In the genomic region with DNA sequence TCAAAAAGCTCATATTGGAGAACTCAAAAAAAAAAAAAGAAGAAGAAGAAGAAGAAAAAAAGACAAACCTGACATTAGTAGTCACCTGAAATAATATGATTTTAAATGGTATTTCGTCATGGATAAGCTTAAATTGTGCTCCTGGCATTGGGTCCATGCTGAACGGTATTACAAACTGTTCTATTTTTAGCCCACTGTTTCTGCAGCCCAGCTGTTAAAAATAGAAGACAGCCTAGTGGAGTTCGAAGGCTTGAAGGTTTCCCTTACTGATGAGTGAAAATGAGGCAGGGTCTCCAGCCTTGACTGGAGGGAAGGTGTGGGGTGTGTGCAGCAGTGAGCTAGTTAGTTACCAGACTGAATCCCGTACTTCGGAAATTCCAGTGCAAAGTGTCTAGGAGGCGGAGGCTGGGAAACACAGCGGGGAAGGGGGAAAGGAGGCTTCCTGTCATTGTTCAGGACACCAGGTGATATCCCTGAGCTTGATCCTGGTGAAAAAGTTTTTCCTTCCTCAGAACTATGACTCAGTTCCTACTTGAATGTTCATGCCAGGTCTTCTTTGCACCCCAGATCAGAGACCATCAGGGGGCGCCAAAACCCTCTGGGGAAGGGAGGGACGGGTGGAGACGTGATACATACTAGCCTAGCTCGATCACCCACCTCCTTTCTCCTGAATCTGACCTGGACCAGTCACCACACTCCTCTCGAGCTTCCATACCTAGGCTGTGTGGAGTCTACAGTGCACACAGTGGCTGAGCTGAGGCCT, we compare ENCODE assay signal across 7 mouse cellular contexts.
DNase-seq lines count a peak whose midpoint lies in the region; ATAC-seq and TF ChIP-seq lines count a peak whose summit lies in the region.

No protein-coding gene starts in this region.

- H3K27me3 ChIP-seq in E14TG2a.4 (ENCODE audit: insufficient read depth, low read length) = peaks cover 11% of the 10 kb centered on the region; the same call in 1 of the 2 replicates
- no peaks in the 10 kb centered on the region for H3K27me3 ChIP-seq in embryonic facial prominence, embryonic 14.5 days (replicated peaks; ENCODE audit: control insufficient read depth, insufficient read depth, low read length)
- no peaks in the 10 kb centered on the region for H3K27me3 ChIP-seq in midbrain, embryonic 15.5 days (replicated peaks)
- H3K27me3 ChIP-seq in stomach, embryonic 14.5 days (ENCODE audit: control insufficient read depth, insufficient read depth, low read length) = no peaks in the 10 kb centered on the region

- H3K36me3 ChIP-seq in E14TG2a.4 (ENCODE audit: insufficient read depth, low read length) = no peaks in the 10 kb centered on the region
- H3K36me3 ChIP-seq in embryonic facial prominence, embryonic 14.5 days (ENCODE audit: control insufficient read depth, insufficient read depth, low read length) = no peaks in the 10 kb centered on the region
- no peaks in the 10 kb centered on the region for H3K36me3 ChIP-seq in midbrain, embryonic 15.5 days (replicated peaks)
- H3K36me3 ChIP-seq in stomach, embryonic 14.5 days (ENCODE audit: control insufficient read depth, insufficient read depth, low read length) = no peaks in the 10 kb centered on the region

- ATAC-seq in embryonic facial prominence, embryonic 14.5 days (ENCODE audit: low read depth) = peak; percentile 50; the same call in 1 of the 2 replicates
- 0 out of 2 replicates have a peak, but pooled peaks have one; percentile 37 for ATAC-seq in midbrain, embryonic 15.5 days (replicated peaks)
- ATAC-seq in stomach, embryonic 14.5 days (ENCODE audit: insufficient number of reproducible peaks, insufficient read depth, low FRiP score, low read depth) = peak; percentile 34; the same call in 1 of the 2 replicates

- no peak overlapping the region for H3K4me3 ChIP-seq in E14TG2a.4 (replicated peaks; ENCODE audit: low read length)
- no peak overlapping the region for H3K4me3 ChIP-seq in embryonic facial prominence, embryonic 14.5 days (ENCODE audit: low read depth, low read length)
- no peak overlapping the region for H3K4me3 ChIP-seq in left cerebral cortex, adult 2 months
- no peak overlapping the region for H3K4me3 ChIP-seq in midbrain, embryonic 15.5 days
- H3K4me3 ChIP-seq in stomach, embryonic 14.5 days (ENCODE audit: low read depth, low read length) = no peak overlapping the region

- H3K4me1 ChIP-seq in E14TG2a.4 (replicated peaks; ENCODE audit: low read depth, low read length) = peaks cover 28% of the 10 kb centered on the region
- 0 out of 2 replicates have a peak, but pooled peaks cover 3% of the 10 kb centered on the region for H3K4me1 ChIP-seq in embryonic facial prominence, embryonic 14.5 days (ENCODE audit: control insufficient read depth, insufficient read depth, low read length)
- H3K4me1 ChIP-seq in midbrain, embryonic 15.5 days = no peaks in the 10 kb centered on the region
- no peaks in the 10 kb centered on the region for H3K4me1 ChIP-seq in stomach, embryonic 14.5 days (ENCODE audit: control insufficient read depth, insufficient read depth, low read length)

- WGBS in embryonic facial prominence, embryonic 14.5 days = 26% methylated on average over 12 of the region's 12 CpGs
- WGBS in midbrain, embryonic 15.5 days = 39% methylated on average over 12 of the region's 12 CpGs
- 33% methylated on average over 12 of the region's 12 CpGs for WGBS in stomach, embryonic 14.5 days

- H3K27ac ChIP-seq in embryonic facial prominence, embryonic 14.5 days (replicated peaks; ENCODE audit: low read depth, low read length) = no peak overlapping the region
- H3K27ac ChIP-seq in left cerebral cortex, adult 2 months = peak overlapping the region; percentile 55; the same call in 1 of the 2 replicates
- H3K27ac ChIP-seq in midbrain, embryonic 15.5 days = no peak overlapping the region
- H3K27ac ChIP-seq in stomach, embryonic 14.5 days (ENCODE audit: low read length) = peak overlapping the region; percentile 33; the same call in 1 of the 2 replicates

- no peak overlapping the region for H3K9ac ChIP-seq in embryonic facial prominence, embryonic 14.5 days (ENCODE audit: low read depth, low read length)
- H3K9ac ChIP-seq in midbrain, embryonic 15.5 days = no peak overlapping the region
- no peak overlapping the region for H3K9ac ChIP-seq in stomach, embryonic 14.5 days (replicated peaks; ENCODE audit: low read depth, low read length)

- no peaks in the 10 kb centered on the region for H3K9me3 ChIP-seq in E14TG2a.4 (ENCODE audit: low read length)
- no peaks in the 10 kb centered on the region for H3K9me3 ChIP-seq in embryonic facial prominence, embryonic 14.5 days (ENCODE audit: control insufficient read depth, low read length)
- no peaks in the 10 kb centered on the region for H3K9me3 ChIP-seq in midbrain, embryonic 15.5 days
- H3K9me3 ChIP-seq in stomach, embryonic 14.5 days (ENCODE audit: control insufficient read depth, low read depth, low read length) = no peaks in the 10 kb centered on the region

- peak; percentile 39 for DNase-seq in adipocyte (ENCODE audit: low spot score)
- peak; percentile 55 for DNase-seq in embryonic facial prominence, embryonic 14.5 days (ENCODE audit: low spot score)
- peak; percentile 86 to 91 for DNase-seq in heart, postnatal 14 days
- DNase-seq in left cerebral cortex, adult 2 months (ENCODE audit: extremely low spot score in 1 of 2, low spot score in 2 of 2) = peak; percentile 22 to 36

- intact Hi-C loops in heart, postnatal 14 days (cut with DNase I) = loop anchor here (1.0 to 10.0 kb wide), 2 partner anchors 33 to 243 kb away; no protein-coding TSS in a partner anchor
- intact Hi-C loops in left cerebral cortex, adult 2 months (cut with DNase I) = no loop called here

- peak overlapping the region; percentile 27; the same call in 1 of the 2 replicates for H3K4me2 ChIP-seq in embryonic facial prominence, embryonic 14.5 days (ENCODE audit: low read depth, low read length)
- no peak overlapping the region for H3K4me2 ChIP-seq in midbrain, embryonic 15.5 days
- no peak overlapping the region for H3K4me2 ChIP-seq in stomach, embryonic 14.5 days (replicated peaks; ENCODE audit: low read depth, low read length)

- TF ChIP-seq CTCF in E14TG2a.4 (conservative IDR thresholded peaks at IDR 0.05; ENCODE audit: low read length) = peak; percentile 61
- TF ChIP-seq CTCF in left cerebral cortex, adult 2 months (IDR thresholded peaks at IDR 0.05) = peak; percentile 62

Comparison
In these comparisons a context has a peak if more than half of its experiments do, and no peak if none do; other contexts are left out.
1. DNase-seq: peak in every context shown above with its lines; median percentile 88 in heart, postnatal 14 days; 55 in embryonic facial prominence, embryonic 14.5 days; 39 in adipocyte; 29 in left cerebral cortex, adult 2 months.
2. H3K27ac ChIP-seq: peak in left cerebral cortex, adult 2 months (single experiment) and stomach, embryonic 14.5 days (single experiment); none in embryonic facial prominence, embryonic 14.5 days (single experiment) and midbrain, embryonic 15.5 days (single experiment).
3. Peak in every context shown above with its lines, with median percentiles within 50 percentile points of each other: ATAC-seq.